Mouse (Mus musculus): ENCODE data around the gene Lrmda.

Gene Lrmda

GRCm38 (mm10) chr14:22093124-22093523 lies 73.6 kb downstream of the Lrmda start:
- DNase-seq (ENCODE audit: extremely low spot score) = peak; percentile 15

- DNase-seq (ENCODE audit: extremely low spot score) = no peak
Observed at GRCm38 (mm10) chr14:22101961-22102805, 82.7 kb downstream of the Lrmda start.

DNA sequence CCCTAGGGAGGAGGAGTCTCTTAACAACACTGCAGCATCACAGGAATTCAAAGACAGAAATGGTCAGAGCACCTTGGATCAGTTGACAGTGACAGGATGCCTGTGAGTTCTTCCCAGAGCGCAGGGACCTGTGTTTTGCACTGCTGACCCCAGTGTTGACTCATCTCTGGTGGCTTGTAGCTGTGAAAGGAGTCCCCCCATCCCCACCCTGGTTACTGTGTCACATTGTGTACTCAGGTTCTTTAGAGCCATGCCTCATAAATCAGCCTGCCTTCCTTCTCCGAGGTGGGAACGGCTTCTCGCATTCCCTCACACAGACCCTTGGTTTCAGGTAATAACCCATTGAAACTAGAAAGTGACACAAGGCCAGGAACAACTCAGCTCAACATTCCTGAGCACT lies 86.3 kb downstream of the Lrmda start:
- peak; percentile 8 for DNase-seq (ENCODE audit: extremely low spot score)

DNA sequence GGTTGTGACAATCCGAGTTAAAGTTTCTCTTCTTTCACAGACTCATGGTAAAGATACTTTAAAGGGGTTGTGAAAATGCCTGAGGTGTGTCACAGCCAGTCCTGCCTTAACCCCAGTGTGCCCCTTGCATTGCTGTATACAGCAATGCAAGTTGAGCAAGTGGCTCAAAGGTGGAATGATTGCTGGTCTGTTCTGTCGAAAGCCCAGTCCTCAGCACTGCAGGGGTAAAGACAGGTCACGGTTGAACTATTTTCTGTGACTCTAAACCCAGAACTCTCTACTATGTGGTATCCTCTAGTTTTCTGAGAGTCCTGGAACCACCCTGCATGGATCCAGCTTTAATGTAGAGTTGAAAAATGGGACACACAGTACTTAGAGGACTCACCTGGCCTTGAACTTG lies 87.3 kb downstream of the Lrmda start:
- no peak for DNase-seq (ENCODE audit: extremely low spot score)

GRCm38 (mm10) chr14:22109423-22109822 lies 89.9 kb downstream of the Lrmda start:
- DNase-seq (ENCODE audit: extremely low spot score) = no peak

DNA sequence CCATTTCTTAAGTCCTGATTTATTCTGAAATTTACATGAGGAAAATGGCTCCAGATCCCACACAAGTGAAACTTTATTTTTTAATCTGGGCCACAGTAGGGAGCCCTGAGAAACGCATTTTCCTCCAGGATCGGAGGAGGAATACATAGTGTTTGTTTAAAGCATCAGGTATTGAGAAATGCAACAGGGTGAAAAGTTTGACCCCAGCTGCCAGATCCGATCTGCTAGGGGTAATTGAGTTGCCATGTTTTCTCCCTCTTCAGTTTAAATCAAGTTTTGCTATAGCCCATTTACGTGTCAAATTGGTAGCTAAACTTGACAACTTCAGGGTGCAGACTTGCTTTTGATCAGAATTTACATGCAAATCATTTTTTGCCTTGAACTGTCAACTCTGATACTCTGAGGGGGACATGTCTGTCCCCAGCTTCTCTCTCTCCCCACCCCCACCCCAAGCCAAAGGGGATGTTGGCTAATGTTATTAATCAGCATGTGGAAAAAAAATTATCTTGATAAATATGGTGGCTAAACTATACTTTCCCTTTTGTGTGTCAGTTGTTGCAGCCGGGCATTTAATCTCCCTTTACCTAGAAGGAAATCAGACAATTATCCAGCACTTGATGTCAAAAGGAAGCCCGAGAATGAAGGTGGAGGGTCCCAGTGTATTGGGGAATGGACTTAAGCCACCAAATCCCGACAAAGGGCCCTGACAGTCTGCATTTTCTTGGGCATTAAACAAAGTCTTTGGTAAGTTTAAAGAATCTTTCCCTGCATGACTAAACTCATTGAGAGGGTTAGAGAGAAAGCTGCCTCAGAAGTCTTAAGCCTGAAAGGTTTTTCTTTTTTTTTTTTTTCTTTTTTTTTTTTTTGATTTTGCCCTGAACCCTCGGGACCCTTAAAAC lies 94.2 kb downstream of the Lrmda start:
- DNase-seq (ENCODE audit: extremely low spot score) = peak; percentile 54

DNA sequence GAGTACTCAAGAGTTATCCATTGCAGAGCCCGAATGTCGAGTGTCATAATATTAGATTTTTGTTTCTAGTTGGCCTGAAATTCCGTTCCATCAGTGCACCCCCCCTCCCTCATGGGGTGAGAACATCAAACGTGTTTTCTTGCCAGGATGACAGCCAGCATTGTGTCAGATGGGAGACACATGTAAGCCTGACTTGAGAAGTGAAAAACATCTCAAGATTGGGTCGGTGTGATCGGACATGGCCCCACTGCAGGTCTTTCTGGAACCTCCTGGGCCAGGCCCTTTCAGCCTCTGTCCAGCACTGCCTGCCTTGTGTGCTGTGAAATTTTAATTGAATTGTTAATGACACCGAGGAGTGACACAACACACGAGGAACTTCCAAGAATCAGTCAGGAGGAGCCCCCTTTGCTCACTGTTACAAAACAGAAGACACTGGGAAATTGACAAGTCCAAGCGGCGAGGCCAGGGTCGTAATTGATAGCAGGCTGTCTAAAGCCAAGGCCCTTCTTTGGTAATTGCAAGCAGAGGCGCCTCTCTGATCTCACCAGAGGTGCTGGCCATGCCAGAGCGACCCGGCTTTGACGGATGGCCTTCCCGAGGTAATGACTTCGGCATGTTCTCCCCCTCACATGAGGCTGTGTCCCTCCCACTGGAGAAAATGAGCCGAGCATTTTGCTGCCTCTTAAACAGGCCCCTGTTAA lies 95.3 kb downstream of the Lrmda start:
- DNase-seq (ENCODE audit: extremely low spot score) = peak; percentile 79

DNA sequence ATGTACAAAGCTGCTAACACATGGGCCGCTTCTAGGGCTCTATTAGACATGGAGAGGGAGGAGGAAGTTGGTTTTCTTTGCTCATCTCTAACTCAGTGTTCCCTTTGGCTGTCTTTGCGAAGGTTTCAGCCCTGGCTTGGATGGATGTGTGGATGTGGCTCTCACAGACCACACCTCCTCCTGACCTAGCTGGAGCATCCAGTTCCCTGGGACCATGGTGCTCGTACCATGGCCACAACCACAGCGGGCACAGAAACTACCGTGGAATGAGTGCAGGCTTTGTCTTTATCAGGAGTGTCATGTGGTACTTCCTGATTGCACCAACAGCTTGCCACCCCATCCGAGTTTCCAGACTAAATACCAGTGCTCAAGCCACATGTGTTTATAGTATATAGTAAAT lies 98.6 kb downstream of the Lrmda start:
- no peak for DNase-seq (ENCODE audit: extremely low spot score)

DNA sequence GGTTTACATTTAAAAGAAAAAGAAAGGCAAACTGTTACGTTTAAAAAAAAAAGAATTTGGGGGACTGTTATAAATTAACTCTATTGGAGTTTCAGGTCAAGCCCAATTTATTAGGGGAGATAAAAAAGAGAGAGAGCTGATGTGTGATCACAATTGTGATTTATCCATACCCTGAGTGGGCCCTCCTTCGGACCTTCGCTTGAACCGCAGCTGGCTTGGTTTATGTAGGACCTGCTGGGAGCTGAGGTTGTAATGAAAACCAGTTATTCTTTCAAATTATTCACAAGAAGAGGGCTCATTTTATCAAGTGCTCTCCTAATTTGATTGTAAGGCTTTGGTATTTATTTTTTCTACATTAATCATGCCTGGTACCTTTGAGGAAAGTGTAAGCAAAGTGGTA lies 99.0 kb downstream of the Lrmda start:
- no peak for DNase-seq (ENCODE audit: extremely low spot score)

- DNase-seq (ENCODE audit: extremely low spot score) = no peak
Observed at GRCm38 (mm10) chr14:22126276-22126675, 106.8 kb downstream of the Lrmda start.

- DNase-seq (ENCODE audit: extremely low spot score) = no peak
Observed at GRCm38 (mm10) chr14:22126859-22127258, 107.3 kb downstream of the Lrmda start.

DNA sequence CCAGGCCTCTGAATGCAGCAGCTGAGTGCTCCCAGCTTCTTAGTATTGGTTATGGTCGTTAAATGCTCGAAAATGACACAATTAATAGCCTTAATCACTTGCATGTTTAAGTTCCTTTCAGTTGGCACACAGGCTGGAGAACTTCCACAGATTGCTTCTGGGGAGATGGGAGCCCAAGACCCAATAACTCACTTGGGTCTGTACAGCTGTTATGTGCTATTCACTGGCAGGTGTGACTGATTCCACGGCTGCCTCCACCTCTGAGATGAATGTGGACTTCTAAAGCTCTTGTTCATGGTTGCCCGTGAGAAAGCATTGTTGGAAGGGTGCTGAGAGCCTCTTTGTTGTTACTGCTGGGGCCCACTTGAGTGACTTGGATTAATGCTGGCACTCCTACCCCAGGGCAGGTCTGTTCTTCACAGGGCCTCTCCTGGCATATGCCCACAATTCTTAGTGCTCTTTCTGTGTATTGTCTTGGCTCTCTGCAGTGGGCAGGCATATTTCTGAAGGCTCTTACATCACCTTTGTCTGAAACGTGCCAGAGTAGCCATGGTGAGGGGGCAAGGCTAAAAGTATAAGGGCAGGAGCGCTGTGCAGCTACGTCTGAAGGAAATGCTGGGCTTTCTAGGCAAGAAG lies 111.6 kb downstream of the Lrmda start:
- no peak for DNase-seq (ENCODE audit: extremely low spot score)

DNA sequence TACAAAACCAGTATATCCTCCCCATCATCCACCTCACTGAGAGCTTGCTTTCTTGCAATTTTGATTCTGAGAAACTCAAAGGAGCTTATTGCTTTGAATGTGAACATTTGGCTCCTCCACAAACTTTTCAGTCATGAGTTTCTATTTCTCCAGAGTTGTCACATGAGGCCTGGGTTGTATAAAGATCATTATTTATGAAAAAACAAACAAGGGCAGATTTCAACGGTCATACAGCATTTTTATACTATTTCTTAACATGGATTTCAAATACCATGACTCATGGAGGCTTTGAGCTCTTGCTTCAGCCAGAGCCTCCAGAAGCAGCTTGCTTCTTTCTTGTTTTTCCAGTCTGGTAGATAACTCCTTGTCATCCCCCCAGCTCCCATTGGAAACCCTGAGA lies 119.8 kb downstream of the Lrmda start:
- no peak for DNase-seq (ENCODE audit: extremely low spot score)

DNA sequence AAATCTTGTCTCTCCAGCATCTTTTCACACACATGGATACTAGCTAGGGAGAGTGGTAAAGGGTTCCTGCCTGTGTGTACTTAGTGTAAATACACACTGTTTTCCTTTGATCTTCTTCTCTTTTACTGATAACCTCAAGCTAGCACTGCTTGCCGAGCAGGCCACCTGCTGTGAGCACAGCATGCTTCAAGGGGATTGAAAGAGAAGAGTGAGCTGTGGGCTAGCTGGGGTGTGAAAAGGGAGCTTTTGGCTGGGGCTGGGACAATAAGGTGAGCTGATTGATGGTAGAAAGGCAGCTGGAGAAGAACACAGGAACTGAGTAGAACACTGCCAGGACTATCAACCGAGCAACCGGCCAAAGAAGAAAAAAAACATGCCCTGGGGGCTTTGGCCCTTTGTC lies 124.5 kb downstream of the Lrmda start:
- DNase-seq (ENCODE audit: extremely low spot score) = peak; percentile 58

- no peak for DNase-seq (ENCODE audit: extremely low spot score)
Observed at GRCm38 (mm10) chr14:22145863-22146262, 126.4 kb downstream of the Lrmda start.

DNA sequence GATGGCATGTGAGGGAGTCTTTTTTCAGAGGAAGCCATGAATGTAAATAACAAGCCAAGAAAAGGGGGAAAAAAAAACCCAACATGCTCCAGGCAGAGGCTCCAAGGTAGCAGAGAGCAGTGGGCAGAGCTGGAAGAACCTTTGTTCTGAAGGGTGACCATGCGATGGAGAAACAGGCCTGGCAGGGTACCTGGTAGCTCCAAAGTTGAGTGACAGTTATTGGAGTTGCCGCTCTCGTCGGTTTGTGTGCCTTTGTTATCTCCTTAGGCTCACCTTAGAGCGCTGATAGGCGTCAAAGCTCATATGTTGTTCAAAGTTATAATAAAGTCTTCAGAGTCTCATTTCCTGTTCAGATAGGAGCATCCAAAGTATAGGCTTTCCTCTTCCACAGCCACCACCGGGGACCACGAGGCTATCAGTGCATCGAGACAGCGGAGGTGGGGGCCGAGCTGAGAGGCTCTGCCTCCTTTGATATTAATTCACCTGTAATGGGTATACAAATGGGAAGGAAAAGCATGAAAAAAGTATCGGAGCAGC lies 127.1 kb downstream of the Lrmda start:
- DNase-seq (ENCODE audit: extremely low spot score) = no peak

DNA sequence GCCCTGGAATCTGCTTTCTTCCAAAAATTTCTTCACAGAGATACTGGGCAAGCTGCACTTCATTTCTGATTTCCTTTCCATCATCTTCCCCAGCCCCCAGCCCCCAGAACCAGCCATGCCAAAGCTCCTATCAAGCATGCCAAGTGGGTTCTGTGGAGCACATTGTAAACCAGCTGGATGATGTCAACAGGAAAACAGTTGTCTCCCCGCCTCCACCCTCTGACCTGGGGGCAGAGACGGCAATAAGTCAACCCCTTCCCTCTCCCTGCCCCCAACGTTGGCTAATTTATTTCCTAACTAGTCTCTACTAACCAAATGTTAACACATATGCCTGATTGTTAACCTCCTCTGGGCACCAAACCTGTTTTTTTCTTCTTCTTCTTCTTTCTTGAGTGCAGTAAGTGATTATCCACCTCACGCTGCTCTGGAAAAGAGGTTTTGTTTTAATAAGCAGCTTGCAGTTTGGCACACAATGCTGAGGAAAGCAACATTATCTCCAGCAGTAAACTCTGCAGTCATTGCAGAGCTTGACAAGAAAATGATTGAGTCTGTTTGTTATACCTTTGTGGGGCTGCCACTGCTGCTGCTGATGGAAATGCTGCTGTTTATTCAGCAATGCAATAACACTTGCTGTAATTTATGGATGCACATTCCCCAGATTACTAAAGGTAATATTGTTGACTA lies 128.0 kb downstream of the Lrmda start:
- peak; percentile 58 for DNase-seq (ENCODE audit: extremely low spot score)

GRCm38 (mm10) chr14:22152701-22153100 lies 133.2 kb downstream of the Lrmda start:
- no peak for DNase-seq (ENCODE audit: extremely low spot score)

- DNase-seq (ENCODE audit: extremely low spot score) = no peak
Observed at GRCm38 (mm10) chr14:22154096-22154495, 134.6 kb downstream of the Lrmda start.

GRCm38 (mm10) chr14:22155034-22155433 lies 135.5 kb downstream of the Lrmda start:
- DNase-seq (ENCODE audit: extremely low spot score) = peak; percentile 57

DNA sequence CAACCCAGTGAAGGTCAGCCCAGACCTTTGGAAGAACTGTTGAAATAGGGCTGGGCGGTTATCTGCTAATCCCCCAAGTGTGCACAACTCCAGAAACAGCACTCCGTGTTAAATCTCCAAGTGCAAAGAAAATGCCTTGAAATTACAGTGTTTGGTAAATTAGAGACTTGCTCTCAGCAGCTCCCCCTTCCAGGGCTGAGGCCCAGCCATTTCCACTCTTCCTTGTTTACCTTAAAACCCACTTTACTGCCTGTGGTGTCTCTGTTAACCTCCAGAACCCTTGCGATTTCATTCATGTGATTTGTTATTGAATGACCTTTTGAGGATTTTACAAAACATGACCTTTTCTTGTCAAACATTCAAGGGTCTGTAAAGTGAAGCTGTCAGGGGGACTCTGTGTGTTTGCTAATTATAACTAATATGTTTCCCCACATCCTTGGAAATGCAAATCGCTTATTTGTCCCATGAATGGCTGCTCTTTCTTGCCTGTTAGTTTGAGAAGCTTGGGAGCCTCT lies 136.1 kb downstream of the Lrmda start:
- peak; percentile 45 for DNase-seq (ENCODE audit: extremely low spot score)
